Mouse (Mus musculus) thymus, adult 2 months (tissue): ENCODE results near the gene Efcab7. TPM values are rescaled to one million over a fixed set of nuclear protein-coding genes. Genes with fewer than 3 reads are reported as not detected.

Source experiments
- DNase-seq: peaks from one replicate; pipeline ENCODE4 v3.0.0; 2021
- H3K27ac ChIP-seq: fragments of 200-500 bp; 2 replicates; pipeline ENCODE4 v1.5.1; 2012; ENCODE audit warnings: low read length, control low read depth; ENCODE audit not compliant: control insufficient read depth, insufficient read depth
- H3K27me3 ChIP-seq: fragments of 200-500 bp; 2 replicates; pipeline ENCODE4 v1.6.1; 2012; ENCODE audit warnings: mild to moderate bottlenecking, low read length, moderate library complexity, mixed read lengths; ENCODE audit not compliant: control insufficient read depth, insufficient read depth
- H3K36me3 ChIP-seq: fragments of 200-500 bp; 2 replicates; pipeline ENCODE4 v1.6.1; 2012; ENCODE audit warnings: mild to moderate bottlenecking, low read length, moderate library complexity; ENCODE audit not compliant: control insufficient read depth, insufficient read depth
- H3K4me1 ChIP-seq: fragments of 200-500 bp; replicated peaks from 2 replicates; pipeline ENCODE4 v1.6.1; 2012; ENCODE audit warnings: low read length; ENCODE audit not compliant: control insufficient read depth, insufficient read depth
- H3K4me3 ChIP-seq: fragments of 200-500 bp; 2 replicates; pipeline ENCODE4 v1.5.1; 2012; ENCODE audit warnings: mild to moderate bottlenecking, low read length, control low read depth, moderate library complexity; ENCODE audit not compliant: control insufficient read depth, insufficient read depth
- CTCF ChIP-seq: fragments of 200-500 bp; IDR thresholded peaks from 2 replicates; pipeline ENCODE4 v1.5.1; 2012; ENCODE audit warnings: mild to moderate bottlenecking, control low read depth, low read length, moderate library complexity, borderline replicate concordance; ENCODE audit not compliant: control insufficient read depth, poor library complexity, insufficient read depth; ENCODE audit errors: extremely low read depth
- POLR2A ChIP-seq: fragments of 200-500 bp; IDR thresholded peaks from 2 replicates; pipeline ENCODE4 v1.6.1; 2012; ENCODE audit warnings: mild to moderate bottlenecking, low read length, control low read depth, moderate library complexity; ENCODE audit not compliant: control insufficient read depth, poor library complexity, insufficient read depth; ENCODE audit errors: extremely low read depth
- WGBS: fragments of 180-500 bp; shearing (Covaris S2); methylation state at CpG from one replicate; pipeline ENCODE4 v1.1.7; 2018; 5-methylcytosine and 5-hydroxymethylcytosine counted together
- polyA plus RNA-seq: library from polyadenylated mRNA; depleted of rRNA; stranded (reverse); fragments of >200 nt; gene quantifications from 2 replicates; pipeline ENCODE4 v1.2.3, GENCODE M21; 2012; rRNA removed

Efcab7 gene
- polyA plus RNA-seq, 1 experiment = 4.8 TPM

- H3K4me1 ChIP-seq = no peaks in the 10 kb centered on the region
- no peak overlapping the region for H3K4me3 ChIP-seq
- H3K36me3 ChIP-seq = no peaks in the 10 kb centered on the region
- H3K27ac ChIP-seq = no peak overlapping the region
- H3K27me3 ChIP-seq = no peaks in the 10 kb centered on the region
- TF ChIP-seq CTCF (no peak), POLR2A (no peak)
- DNase-seq = no peak
- WGBS = 94% methylated on average over 2 of the region's 2 CpGs
Observed at GRCm38 (mm10) chr4:99953904-99954303, 124.9 kb downstream of the Efcab7 start.

DNA sequence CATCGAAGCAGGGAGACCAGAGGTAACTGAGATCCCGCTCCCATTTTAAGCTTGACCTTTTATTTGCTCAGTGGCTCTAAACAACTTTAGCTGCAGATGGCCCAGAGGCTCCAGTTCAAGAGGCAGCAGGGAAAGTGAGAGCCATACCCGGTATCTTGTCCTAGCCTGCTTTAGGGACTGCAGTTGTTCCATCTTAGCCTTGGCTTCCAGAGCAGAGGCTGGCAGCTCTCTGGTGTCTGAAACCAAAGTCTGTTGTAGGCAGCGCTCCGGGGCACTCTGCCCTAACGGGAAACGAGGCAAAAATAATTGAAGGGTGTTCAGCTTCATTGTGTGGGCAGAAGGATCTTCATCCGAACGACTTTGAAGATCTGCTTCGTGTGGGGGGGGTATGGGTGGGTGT lies 126.4 kb downstream of the Efcab7 start:
- H3K36me3 ChIP-seq = no peaks in the 10 kb centered on the region
- no peaks in the 10 kb centered on the region for H3K4me1 ChIP-seq

DNA sequence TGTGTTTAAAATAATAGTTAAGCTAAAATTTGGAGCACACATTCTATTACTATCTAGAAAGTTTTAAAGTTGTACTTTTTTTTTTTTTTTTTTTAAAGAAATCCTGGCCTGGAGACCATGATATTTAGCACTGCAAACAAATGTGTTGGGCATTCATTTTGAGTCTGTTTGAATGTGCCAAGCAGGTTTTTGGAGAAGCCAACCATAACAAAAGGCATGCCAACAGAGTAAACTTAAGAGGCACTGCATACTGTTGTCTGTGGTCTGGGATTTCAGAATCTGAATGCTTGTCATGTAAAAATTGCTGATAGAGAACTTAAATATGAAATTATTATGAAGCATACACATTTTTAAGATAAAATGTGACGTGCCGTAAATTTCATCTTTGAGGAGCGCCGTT lies 128.2 kb downstream of the Efcab7 start:
- Histone ChIP-seq H3K36me3 (no peaks in the 10 kb centered on the region), H3K4me3 (no peak overlapping the region), H3K27me3 (no peaks in the 10 kb centered on the region), H3K27ac (no peak overlapping the region), H3K4me1 (no peaks in the 10 kb centered on the region)
- no peak for TF ChIP-seq CTCF
- no peak for TF ChIP-seq POLR2A
- WGBS = 96% methylated on average over 4 of the region's 4 CpGs
- no peak for DNase-seq

More for the DNA sequence above, 126.4 kb downstream of the Efcab7 start:
- no peaks in the 10 kb centered on the region for H3K27me3 ChIP-seq
- 96% methylated on average over 10 of the region's 10 CpGs for WGBS
- no peak overlapping the region for H3K4me3 ChIP-seq
- no peak for DNase-seq
- TF ChIP-seq POLR2A = no peak
- no peak for TF ChIP-seq CTCF
- H3K27ac ChIP-seq = no peak overlapping the region

DNA sequence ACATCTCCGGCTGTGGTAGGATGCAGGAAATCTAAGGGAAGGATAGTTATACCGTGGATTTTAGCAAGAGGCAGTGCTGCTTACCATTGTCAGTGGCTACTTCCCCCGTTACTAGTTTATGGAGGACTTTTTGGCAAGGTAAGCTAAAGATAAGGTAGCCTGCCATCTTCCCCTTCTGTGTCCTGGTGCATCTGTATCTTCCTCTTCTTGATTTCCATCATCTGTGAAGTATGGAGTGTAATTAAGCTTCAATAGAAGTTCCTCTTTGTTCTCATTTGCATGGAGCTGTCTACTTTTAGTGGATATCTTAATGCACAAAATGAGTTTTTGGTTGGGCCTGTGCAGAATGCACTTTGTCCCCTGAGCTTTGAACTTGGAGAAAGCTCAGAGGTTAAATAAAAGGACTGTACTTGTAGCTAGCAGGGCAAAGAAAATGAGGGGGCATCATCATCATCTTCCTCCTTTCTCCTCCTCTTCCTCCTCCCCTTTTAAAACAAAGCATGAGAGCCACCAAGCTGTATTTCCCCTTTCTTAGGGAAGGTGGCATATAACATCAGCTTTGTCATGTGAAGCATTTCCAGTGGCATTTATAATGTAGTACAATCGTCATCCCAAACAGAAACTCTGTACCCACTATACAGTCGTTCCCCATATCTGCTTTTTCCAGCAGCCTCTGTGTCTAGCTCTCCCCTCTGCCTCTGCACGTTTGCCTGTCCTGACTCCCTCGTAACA lies 129.3 kb downstream of the Efcab7 start:
- Histone ChIP-seq H3K27ac (no peak overlapping the region), H3K4me1 (no peaks in the 10 kb centered on the region), H3K4me3 (no peak overlapping the region), H3K36me3 (no peaks in the 10 kb centered on the region), H3K27me3 (no peaks in the 10 kb centered on the region)
- no peak for DNase-seq
- no peak for TF ChIP-seq POLR2A
- TF ChIP-seq CTCF = no peak
- WGBS = 67% methylated on average over 7 of the region's 7 CpGs

DNA sequence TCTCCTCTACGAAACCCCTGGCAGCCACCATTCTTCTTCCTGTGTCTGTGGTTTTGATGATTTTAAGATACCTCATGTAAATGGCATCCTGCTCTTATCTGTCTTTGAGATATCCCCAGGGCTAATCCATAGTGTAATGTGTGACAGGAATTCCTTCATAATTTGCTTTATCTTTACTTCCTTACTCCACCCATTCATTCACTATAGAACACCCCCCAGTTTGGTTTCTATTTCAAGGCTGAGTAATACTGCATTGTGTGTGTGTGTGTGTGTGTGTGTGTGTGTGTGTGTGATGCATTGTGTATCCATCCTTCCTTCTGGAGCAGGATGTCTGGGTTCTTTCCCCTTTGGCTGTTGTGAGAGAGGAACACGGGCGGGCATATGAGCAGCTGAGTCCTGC lies 130.3 kb downstream of the Efcab7 start:
- TF ChIP-seq CTCF (no peak), POLR2A (no peak)
- Histone ChIP-seq H3K4me1 (no peaks in the 10 kb centered on the region), H3K4me3 (no peak overlapping the region), H3K27me3 (no peaks in the 10 kb centered on the region), H3K36me3 (no peaks in the 10 kb centered on the region), H3K27ac (no peak overlapping the region)
- no peak for DNase-seq
- WGBS = 72% methylated on average over 3 of the region's 3 CpGs

Other genes starting within 250 kb of the Efcab7 start
- 1.5 and 1.8 TPM in 2 replicates for gene Foxd3, start 172.9 kb upstream of the Efcab7 start, polyA plus RNA-seq
- 3.9 and 5.0 TPM in 2 replicates for gene Alg6, start 113.5 kb upstream of the Efcab7 start, polyA plus RNA-seq
- gene Pgm1, start 100.2 kb downstream of the Efcab7 start, polyA plus RNA-seq = 25.3 and 29.7 TPM in 2 replicates
- gene Itgb3bp, start 100.6 kb downstream of the Efcab7 start, polyA plus RNA-seq = 0.92 and 1.1 TPM in 2 replicates